Mouse (Mus musculus) T-helper 1 cell (primary cell): ENCODE measurements around the gene Mettl2.
"Not testable (repeated sequence)": the region's sequence is repeated elsewhere in the genome, so short reads cannot be mapped to it uniquely, and the experiment has no call there.

ENCODE experiments used
- in situ Hi-C: fragments of 300-600 bp; cut with MboI, MseI; formaldehyde crosslinking; loops from one replicate; pipeline ENCODE4 v1.15.1; 2025; ENCODE audit warnings: high pct_unique_total_duplicates

The Mettl2 gene

GRCm38 (mm10) chr11:105125735-105126519 is at the start of gene Mettl2:
TSS of gene Mettl2 (plus strand) at chr11:105126425.
- in situ Hi-C loops, result loop anchor here (10.0 kb wide), 1 partner anchor 561 kb away; no protein-coding TSS in a partner anchor

GRCm38 (mm10) chr11:105112448-105112847 is 13.8 kb upstream of the Mettl2 start:
- in situ Hi-C loops, result not testable (repeated sequence)

- in situ Hi-C loops, result no loop called here
Observed at GRCm38 (mm10) chr11:105117814-105118213, 8.4 kb upstream of the Mettl2 start.

DNA sequence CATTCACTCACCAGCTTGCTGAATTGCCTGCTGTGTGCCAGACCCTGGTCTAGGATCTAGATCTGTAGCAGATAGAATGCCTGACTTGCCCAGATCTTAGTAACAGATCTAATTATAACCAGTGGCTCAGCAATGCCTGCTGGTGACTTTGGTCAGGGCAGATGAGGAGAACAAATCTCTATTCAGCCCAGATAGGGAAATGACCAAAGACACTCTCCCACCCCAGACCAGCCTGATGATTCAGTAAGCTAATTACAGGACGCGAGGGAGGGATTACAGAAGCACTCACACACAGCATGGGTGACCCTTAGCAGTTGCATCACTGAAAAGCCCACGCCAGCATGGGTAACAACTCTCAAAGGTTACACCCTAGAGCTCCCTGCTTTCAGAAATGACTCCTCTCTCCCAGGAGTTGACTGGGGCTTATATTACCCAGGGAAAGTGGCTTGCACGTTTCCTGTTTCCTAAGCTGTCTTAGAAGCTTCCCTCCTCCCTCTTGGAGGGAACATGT is 5.6 kb upstream of the Mettl2 start:
- in situ Hi-C loops, result loop anchor here (10.0 kb wide), 1 partner anchor 556 kb away; no protein-coding TSS in a partner anchor

DNA sequence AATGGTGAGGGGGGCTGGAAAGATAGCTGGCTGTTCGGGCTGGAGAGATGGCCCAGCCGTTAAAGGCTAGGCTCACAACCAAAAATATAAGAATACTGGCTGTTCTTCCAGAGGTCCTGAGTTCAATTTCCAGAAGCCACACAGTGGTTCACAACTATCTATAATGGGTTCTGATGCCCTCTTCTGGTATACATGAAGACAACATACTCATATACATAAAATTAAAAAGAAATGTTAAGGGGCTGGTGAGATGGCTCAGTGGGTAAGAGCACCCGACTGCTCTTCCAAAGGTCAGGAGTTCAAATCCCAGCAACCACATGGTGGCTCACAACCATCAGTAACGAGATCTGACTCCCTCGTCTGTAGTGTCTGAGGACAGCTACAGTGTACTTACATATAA is 4.4 kb upstream of the Mettl2 start:
- in situ Hi-C loops, result loop anchor here (10.0 kb wide), 1 partner anchor 557 kb away; no protein-coding TSS in a partner anchor

DNA sequence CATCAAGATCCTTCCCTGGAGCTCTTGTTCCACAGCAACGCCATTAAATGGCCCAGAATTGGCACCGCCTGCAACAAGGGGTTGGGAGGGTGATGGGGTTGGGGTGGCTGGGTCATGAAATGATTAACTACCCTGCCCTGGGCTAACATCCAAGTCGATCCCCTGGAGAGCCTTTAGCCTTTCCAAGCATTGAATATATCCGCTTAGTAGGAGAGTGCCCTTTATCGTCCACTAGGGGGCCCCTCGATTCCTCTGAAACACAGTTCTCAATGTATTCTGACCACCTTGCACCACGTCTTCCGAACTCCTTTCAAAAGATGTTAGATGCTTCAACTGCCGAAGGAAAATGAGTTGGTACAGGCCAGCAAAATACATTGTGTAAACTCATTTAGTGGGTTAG is 2.2 kb upstream of the Mettl2 start:
- in situ Hi-C loops, result loop anchor here (10.0 kb wide), 1 partner anchor 559 kb away; no protein-coding TSS in a partner anchor

- in situ Hi-C loops, result loop anchor here (10.0 kb wide), 1 partner anchor 562 kb away; no protein-coding TSS in a partner anchor
Observed at GRCm38 (mm10) chr11:105126520-105127029, 350 bp downstream of the Mettl2 start.

DNA sequence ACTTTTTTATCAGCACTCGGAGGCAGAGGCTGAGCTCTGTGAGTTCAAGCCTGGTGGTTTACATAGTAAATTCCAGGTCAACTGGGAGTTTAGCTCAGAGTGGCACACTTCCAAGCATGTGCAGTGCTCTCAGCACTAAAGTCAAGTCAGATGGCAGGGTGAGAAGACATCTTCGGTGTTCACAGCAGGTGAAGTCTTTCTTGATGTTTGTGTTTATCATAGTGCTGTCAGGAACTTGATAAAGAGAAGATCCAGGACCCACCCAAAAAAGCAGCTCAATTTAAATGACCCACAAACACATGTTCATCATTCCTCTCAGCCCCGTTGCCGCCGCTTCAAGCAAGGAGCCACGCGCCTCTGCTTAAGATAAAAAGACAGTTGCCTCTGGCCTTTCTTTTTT is 9.5 kb downstream of the Mettl2 start:
- in situ Hi-C loops, result no loop called here

DNA sequence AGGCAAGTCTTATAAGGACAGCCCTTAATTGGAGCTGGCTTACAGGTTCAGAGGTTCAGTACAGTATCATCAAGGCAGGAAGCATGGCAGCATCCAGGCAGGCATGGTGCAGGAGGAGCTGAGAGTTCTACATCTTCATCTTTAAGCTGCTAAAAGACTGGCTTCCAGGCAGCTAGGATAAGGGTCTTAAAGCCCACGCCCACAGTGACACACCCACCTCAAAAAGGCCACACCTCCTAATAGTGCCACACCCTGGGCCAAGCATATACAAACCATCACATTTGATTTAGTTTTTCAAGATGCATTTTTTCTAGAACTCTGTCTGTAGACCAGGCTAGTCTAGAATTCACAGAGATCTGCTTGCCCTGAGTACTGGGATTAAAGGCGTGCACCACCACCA is 11.0 kb downstream of the Mettl2 start:
- in situ Hi-C loops, result not testable (repeated sequence)

GRCm38 (mm10) chr11:105140512-105140911 is 14.3 kb downstream of the Mettl2 start:
- in situ Hi-C loops, result not testable (repeated sequence)

DNA sequence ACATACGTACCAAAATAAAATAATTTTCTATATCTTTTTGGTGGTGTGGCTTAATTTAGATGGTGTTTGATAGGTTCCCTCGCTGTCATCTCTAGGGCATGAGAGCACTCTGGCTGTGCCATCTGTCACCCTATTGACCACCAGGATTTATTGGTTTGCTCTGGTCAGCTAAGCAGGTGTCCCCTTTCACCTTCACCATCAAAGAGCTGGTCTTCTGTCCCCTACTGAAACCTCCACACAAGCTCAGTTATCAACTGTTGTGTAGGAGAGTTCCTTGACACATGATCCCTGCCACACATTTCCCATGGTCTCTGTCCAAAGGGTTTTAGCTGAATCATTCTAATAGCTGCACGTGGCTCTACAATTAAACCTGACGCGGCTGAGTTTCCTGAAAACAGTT is 14.9 kb downstream of the Mettl2 start:
- in situ Hi-C loops, result no loop called here

GRCm38 (mm10) chr11:105143564-105143963 is 17.3 kb downstream of the Mettl2 start:
- in situ Hi-C loops, result no loop called here

GRCm38 (mm10) chr11:105144084-105144483 is 17.9 kb downstream of the Mettl2 start:
- in situ Hi-C loops, result no loop called here

- in situ Hi-C loops, result no loop called here
Observed at GRCm38 (mm10) chr11:105144508-105145210, 18.4 kb downstream of the Mettl2 start.

DNA sequence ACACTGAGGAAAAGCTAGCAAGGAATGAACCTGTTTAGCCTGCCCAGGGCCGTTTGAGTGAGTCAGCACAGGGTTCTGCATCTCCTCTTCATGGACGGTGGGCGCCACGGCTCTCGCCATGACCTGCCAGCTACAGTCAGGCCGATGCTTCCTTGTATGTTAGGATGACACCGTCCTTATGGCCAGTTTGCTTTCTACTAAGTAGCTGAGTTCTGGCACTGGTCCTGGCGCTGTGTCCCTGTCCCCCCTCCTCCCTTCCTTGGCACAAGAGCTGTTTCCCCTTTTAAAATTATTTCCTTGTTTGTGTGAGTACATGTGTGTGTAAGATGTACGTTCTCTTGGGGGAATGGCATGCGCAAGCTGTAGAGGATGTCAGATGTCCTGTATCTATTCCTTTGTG is 19.0 kb downstream of the Mettl2 start:
- in situ Hi-C loops, result no loop called here

DNA sequence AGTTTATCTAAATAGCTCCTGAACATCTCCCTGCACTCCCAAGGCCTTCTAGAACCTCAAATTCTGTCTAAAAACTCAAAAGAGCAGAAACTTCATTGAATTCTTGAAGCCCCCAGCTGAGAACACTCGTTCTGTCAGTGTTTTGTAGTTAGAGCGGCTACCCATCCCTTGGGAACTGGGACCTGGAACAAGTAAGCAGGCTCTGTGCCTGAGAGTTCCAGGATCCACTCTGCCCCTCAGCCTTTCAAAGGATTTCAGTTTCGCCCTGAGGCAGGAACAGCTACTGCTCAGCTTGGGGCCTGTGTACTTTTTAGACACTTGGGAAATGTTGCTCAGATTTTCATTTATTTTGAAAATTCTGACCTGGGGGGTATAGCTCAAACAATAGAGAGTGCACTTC is 20.4 kb downstream of the Mettl2 start, which contains the start of gene Gm10842:
Gene Gm10842 (plus strand): TSS at position 301 of the 400 bp plus-strand sequence.
- in situ Hi-C loops, result no loop called here

GRCm38 (mm10) chr11:105149353-105149752 is 23.1 kb downstream of the Mettl2 start:
- in situ Hi-C loops, result no loop called here

DNA sequence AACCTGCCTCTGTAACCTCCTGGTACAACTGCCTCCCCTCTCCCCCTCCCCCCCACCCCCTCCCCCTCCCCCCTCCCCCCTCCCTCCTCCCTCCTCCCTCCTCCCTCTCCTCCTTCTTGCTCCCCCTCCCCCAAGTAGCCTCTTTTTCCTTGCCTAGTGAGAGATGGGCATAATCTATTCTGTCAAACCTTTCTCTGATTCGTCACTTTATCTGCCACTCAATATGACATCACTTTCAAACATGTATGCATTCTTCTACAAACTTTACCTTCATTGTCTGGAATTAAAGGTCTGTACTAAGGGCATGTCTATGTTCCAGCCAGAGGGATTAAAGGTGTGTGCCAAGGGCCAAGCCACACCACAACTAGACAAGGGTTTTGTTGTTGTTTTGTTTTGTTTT is 23.5 kb downstream of the Mettl2 start:
- in situ Hi-C loops, result no loop called here

- in situ Hi-C loops, result no loop called here
Observed at GRCm38 (mm10) chr11:105150691-105151090, 24.5 kb downstream of the Mettl2 start.

- in situ Hi-C loops, result no loop called here
Observed at GRCm38 (mm10) chr11:105151226-105152016, 25.2 kb downstream of the Mettl2 start.

GRCm38 (mm10) chr11:105152017-105152300 is 25.7 kb downstream of the Mettl2 start:
- in situ Hi-C loops, result no loop called here
